Mouse (Mus musculus): Measurements from ENCODE around the gene Clec16a. TPM values are rescaled to one million over a fixed set of nuclear protein-coding genes. Genes with fewer than 3 reads are reported as not detected.

Clec16a gene
- polyA plus RNA-seq, 1 experiment: 6.3 TPM

DNA sequence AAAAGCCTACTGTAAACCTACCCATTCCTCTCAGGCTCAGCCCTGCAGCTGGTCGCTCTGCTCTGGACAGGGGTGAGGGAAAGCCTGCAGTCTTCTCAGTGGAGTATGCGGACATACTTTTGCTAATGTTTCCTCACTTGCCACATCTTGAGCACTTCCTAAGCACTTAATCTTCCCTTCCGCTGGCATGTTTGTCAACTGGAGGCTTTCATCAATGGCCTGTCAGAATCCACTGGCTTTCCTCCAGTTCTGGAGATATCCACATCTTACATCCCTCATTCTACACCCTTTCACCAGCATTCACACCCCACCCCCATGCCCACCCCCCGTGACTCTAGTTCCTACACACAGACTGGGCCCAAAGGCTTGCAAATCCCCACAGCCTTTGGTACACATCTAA lies 182.5 kb downstream of the Clec16a start:
- TF ChIP-seq POLR2A (IDR thresholded peaks at IDR 0.05; ENCODE audit: borderline replicate concordance, control insufficient read depth, low read depth, low read length) (no peak), CTCF (IDR thresholded peaks at IDR 0.05; ENCODE audit: control insufficient read depth, insufficient read depth, low read length) (no peak)
- Histone ChIP-seq H3K4me3 (replicated peaks; ENCODE audit: control insufficient read depth, low read depth, low read length) (no peak overlapping the region), H3K4me1 (ENCODE audit: control insufficient read depth, insufficient read depth, low read length) (peaks cover 4% of the 10 kb centered on the region), H3K27ac (ENCODE audit: control insufficient read depth, insufficient read depth, low read depth, low read length, poor library complexity) (no peak overlapping the region)
- 81% methylated on average over 4 of the region's 4 CpGs for WGBS

DNA sequence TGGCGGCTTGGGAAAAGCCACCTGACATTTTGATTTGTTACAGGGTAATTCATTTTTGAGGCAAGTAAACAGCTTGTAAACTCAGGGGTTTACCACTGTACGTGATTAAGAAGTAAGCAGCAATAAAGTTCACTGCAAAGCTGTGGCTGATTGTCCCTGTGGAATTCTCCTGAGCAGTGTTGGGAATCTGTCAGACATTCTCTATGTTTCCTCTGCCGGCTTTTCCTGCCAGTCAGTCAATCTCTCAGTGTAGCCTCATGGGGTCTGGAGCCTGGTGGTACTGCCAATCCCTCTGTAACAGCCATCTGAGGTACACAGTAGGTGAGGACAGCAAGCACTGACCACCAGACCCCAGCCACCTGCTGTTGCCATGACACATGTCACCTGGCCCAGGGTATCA lies 183.7 kb downstream of the Clec16a start:
- Histone ChIP-seq H3K27ac (ENCODE audit: control insufficient read depth, insufficient read depth, low read depth, low read length, poor library complexity) (no peak overlapping the region), H3K4me1 (ENCODE audit: control insufficient read depth, insufficient read depth, low read length) (peaks cover 4% of the 10 kb centered on the region), H3K4me3 (replicated peaks; ENCODE audit: control insufficient read depth, low read depth, low read length) (no peak overlapping the region)
- 86% methylated on average over 3 of the region's 3 CpGs for WGBS
- TF ChIP-seq CTCF (IDR thresholded peaks at IDR 0.05; ENCODE audit: control insufficient read depth, insufficient read depth, low read length): no peak
- TF ChIP-seq POLR2A (IDR thresholded peaks at IDR 0.05; ENCODE audit: borderline replicate concordance, control insufficient read depth, low read depth, low read length): no peak

DNA sequence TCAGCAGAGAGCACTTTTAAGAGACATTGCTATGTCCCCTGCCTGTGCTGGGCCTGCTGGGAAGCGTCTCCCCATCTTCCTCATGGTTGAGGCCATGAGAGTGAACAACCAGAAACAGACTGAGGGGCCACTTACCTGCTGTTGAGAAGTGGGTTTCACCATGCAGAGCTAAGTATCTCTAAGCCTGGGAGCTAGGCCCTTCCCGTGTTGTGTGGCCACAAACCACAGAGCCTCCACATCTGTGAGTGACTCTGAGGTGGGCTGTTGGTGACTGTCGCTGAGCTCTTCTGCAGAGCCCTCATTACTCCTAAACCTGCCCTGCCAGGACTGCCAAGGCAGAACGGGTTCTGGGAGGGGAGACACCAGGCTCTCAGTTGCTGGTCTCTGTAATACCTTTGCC lies 185.8 kb downstream of the Clec16a start:
- peaks cover 4% of the 10 kb centered on the region for H3K4me1 ChIP-seq (ENCODE audit: control insufficient read depth, insufficient read depth, low read length)
- H3K27ac ChIP-seq (ENCODE audit: control insufficient read depth, insufficient read depth, low read depth, low read length, poor library complexity): no peak overlapping the region
- 27% methylated on average over 4 of the region's 4 CpGs for WGBS
- TF ChIP-seq CTCF (IDR thresholded peaks at IDR 0.05; ENCODE audit: control insufficient read depth, insufficient read depth, low read length): no peak
- TF ChIP-seq POLR2A (IDR thresholded peaks at IDR 0.05; ENCODE audit: borderline replicate concordance, control insufficient read depth, low read depth, low read length): no peak
- no peak overlapping the region for H3K4me3 ChIP-seq (replicated peaks; ENCODE audit: control insufficient read depth, low read depth, low read length)

DNA sequence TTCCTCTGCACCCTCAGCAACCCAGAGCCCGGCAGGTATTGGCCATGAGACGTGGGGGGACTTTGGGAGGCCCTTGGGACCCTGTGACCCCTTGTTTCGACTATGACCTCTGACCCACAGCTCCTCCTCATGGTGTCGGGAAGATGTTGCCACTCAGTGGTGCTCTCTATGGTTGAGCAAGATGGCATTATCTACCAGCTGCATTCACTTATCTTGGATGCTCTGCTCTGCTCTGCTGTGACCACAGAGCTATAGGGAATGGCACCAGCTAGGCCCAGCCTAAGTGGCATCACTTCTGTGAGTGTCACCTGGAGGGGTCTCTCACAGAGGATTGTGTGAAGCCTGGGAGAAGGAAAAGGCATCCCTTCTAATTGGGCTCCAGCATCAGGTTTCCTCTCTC lies 186.6 kb downstream of the Clec16a start:
- H3K4me1 ChIP-seq (ENCODE audit: control insufficient read depth, insufficient read depth, low read length): peaks cover 4% of the 10 kb centered on the region
- 70% methylated on average over 4 of the region's 4 CpGs for WGBS
- peak overlapping the region; percentile 37; the same call in 1 of the 2 replicates for H3K27ac ChIP-seq (ENCODE audit: control insufficient read depth, insufficient read depth, low read depth, low read length, poor library complexity)
- TF ChIP-seq POLR2A (IDR thresholded peaks at IDR 0.05; ENCODE audit: borderline replicate concordance, control insufficient read depth, low read depth, low read length): no peak
- TF ChIP-seq CTCF (IDR thresholded peaks at IDR 0.05; ENCODE audit: control insufficient read depth, insufficient read depth, low read length): no peak
- H3K4me3 ChIP-seq (replicated peaks; ENCODE audit: control insufficient read depth, low read depth, low read length): no peak overlapping the region

- WGBS: 19% methylated on average over 5 of the region's 5 CpGs
- H3K27ac ChIP-seq (ENCODE audit: control insufficient read depth, insufficient read depth, low read depth, low read length, poor library complexity): peak overlapping the region; percentile 15
- peak overlapping the region; percentile 19 for H3K4me3 ChIP-seq (replicated peaks; ENCODE audit: control insufficient read depth, low read depth, low read length)
- TF ChIP-seq CTCF (IDR thresholded peaks at IDR 0.05; ENCODE audit: control insufficient read depth, insufficient read depth, low read length): no peak
- no peak for TF ChIP-seq POLR2A (IDR thresholded peaks at IDR 0.05; ENCODE audit: borderline replicate concordance, control insufficient read depth, low read depth, low read length)
- peaks cover 4% of the 10 kb centered on the region for H3K4me1 ChIP-seq (ENCODE audit: control insufficient read depth, insufficient read depth, low read length)
Observed at GRCm38 (mm10) chr16:10732421-10732820, 187.3 kb downstream of the Clec16a start.

DNA sequence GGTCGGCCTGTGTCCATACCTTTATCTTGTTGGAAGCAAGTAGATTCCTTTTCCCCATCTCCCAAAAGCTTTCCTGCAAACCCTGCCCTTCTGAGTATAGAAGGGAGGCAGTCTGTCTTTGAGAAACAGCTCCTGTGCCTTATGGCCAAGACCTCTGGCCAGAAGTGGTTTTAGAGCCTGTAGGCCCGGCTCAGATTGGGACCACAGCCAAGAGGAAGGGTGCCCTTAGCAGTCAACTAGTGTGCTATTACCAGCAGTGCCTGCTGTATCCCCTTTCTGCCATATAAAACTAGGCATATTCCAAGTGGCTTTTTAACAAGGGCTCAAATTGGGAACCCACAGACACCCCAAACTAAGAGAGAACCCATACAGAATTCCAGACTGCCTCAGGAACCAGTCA lies 190.6 kb downstream of the Clec16a start:
- H3K4me1 ChIP-seq (ENCODE audit: control insufficient read depth, insufficient read depth, low read length): peaks cover 4% of the 10 kb centered on the region
- no peak overlapping the region for H3K27ac ChIP-seq (ENCODE audit: control insufficient read depth, insufficient read depth, low read depth, low read length, poor library complexity)
- TF ChIP-seq POLR2A (IDR thresholded peaks at IDR 0.05; ENCODE audit: borderline replicate concordance, control insufficient read depth, low read depth, low read length) (no peak), CTCF (IDR thresholded peaks at IDR 0.05; ENCODE audit: control insufficient read depth, insufficient read depth, low read length) (no peak)
- H3K4me3 ChIP-seq (replicated peaks; ENCODE audit: control insufficient read depth, low read depth, low read length): no peak overlapping the region
- 50% methylated on average over 2 of the region's 2 CpGs for WGBS

- no peak overlapping the region for H3K4me3 ChIP-seq (replicated peaks; ENCODE audit: control insufficient read depth, low read depth, low read length)
- H3K4me1 ChIP-seq (ENCODE audit: control insufficient read depth, insufficient read depth, low read length): peaks cover 4% of the 10 kb centered on the region
- no peak overlapping the region for H3K27ac ChIP-seq (ENCODE audit: control insufficient read depth, insufficient read depth, low read depth, low read length, poor library complexity)
- 66% methylated on average over 10 of the region's 10 CpGs for WGBS
- TF ChIP-seq CTCF (IDR thresholded peaks at IDR 0.05; ENCODE audit: control insufficient read depth, insufficient read depth, low read length) (no peak), POLR2A (IDR thresholded peaks at IDR 0.05; ENCODE audit: borderline replicate concordance, control insufficient read depth, low read depth, low read length) (no peak)
Observed at GRCm38 (mm10) chr16:10736364-10736763, 191.2 kb downstream of the Clec16a start.

- 38% methylated on average over 2 of the region's 2 CpGs for WGBS
Observed at GRCm38 (mm10) chr16:10737571-10737970, 192.4 kb downstream of the Clec16a start.

GRCm38 (mm10) chr16:10738866-10739265 lies 193.7 kb downstream of the Clec16a start:
- Histone ChIP-seq H3K27ac (ENCODE audit: control insufficient read depth, insufficient read depth, low read depth, low read length, poor library complexity) (no peak overlapping the region), H3K4me1 (ENCODE audit: control insufficient read depth, insufficient read depth, low read length) (no peaks in the 10 kb centered on the region; the same call in 1 of the 2 replicates), H3K4me3 (replicated peaks; ENCODE audit: control insufficient read depth, low read depth, low read length) (no peak overlapping the region)
- TF ChIP-seq POLR2A (IDR thresholded peaks at IDR 0.05; ENCODE audit: borderline replicate concordance, control insufficient read depth, low read depth, low read length) (no peak), CTCF (IDR thresholded peaks at IDR 0.05; ENCODE audit: control insufficient read depth, insufficient read depth, low read length) (no peak)
- 58% methylated on average over 3 of the region's 3 CpGs for WGBS

More at GRCm38 (mm10) chr16:10737571-10737970, 192.4 kb downstream of the Clec16a start:
- Histone ChIP-seq H3K4me1 (ENCODE audit: control insufficient read depth, insufficient read depth, low read length) (no peaks in the 10 kb centered on the region; the same call in 1 of the 2 replicates), H3K27ac (ENCODE audit: control insufficient read depth, insufficient read depth, low read depth, low read length, poor library complexity) (no peak overlapping the region), H3K4me3 (replicated peaks; ENCODE audit: control insufficient read depth, low read depth, low read length) (no peak overlapping the region)
- TF ChIP-seq POLR2A (IDR thresholded peaks at IDR 0.05; ENCODE audit: borderline replicate concordance, control insufficient read depth, low read depth, low read length): no peak
- no peak for TF ChIP-seq CTCF (IDR thresholded peaks at IDR 0.05; ENCODE audit: control insufficient read depth, insufficient read depth, low read length)
